Mouse (Mus musculus): ENCODE measurements around the gene Stk11ip.

DNA sequence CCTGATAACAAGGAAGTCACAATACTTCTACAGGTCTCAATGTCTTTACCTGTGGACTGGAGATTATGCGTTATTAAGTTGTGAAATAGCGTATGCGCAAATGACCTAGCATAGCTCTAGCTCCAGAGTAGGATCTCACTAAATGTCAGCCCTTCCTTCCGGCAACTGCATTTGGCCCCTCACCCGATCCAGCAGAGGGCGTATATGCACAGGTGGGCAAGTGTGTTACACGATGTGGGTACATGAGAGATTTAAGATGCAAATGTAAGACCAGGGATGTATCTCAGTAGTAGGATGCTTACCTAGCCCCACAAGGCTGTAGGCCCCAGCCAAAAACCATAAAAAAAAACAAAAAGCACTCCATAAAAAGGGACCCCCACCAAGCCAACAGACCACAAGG is 21.9 kb upstream of the Stk11ip start:
- TF ChIP-seq CTCF (IDR thresholded peaks at IDR 0.05; ENCODE audit: low read depth, low read length) (0 out of 2 replicates have a peak, but pooled peaks have one; percentile 5), TAL1 (conservative IDR thresholded peaks at IDR 0.05; ENCODE audit: low read depth, low read length) (no peak), GATA1 (IDR thresholded peaks at IDR 0.05; ENCODE audit: borderline replicate concordance, low read length) (no peak), POLR2AphosphoS5 (IDR thresholded peaks at IDR 0.05; ENCODE audit: insufficient replicate concordance, low read depth, low read length) (no peak), GATA2 (IDR thresholded peaks at IDR 0.05; ENCODE audit: borderline replicate concordance, low read depth, low read length) (no peak)

Measured in G1E (cell line).